Mouse (Mus musculus): ENCODE measurements at regions not wholly inside any gene's neighbourhood (a gene's known extent, or its start where the extent isn't known, plus 50 kb on each side); places are given as distances from the start of the nearest gene placed in this dataset.

- Histone ChIP-seq H3K27me3 (ENCODE audit: insufficient read depth, low read length) (no peaks in the 10 kb centered on the region), H3K9me3 (ENCODE audit: low read length) (peaks cover 11% of the 10 kb centered on the region; the same call in 1 of the 2 replicates), H3K4me1 (replicated peaks; ENCODE audit: low read depth, low read length) (no peaks in the 10 kb centered on the region), H3K4me3 (replicated peaks; ENCODE audit: low read length) (no peak overlapping the region), H3K36me3 (ENCODE audit: insufficient read depth, low read length) (no peaks in the 10 kb centered on the region)
- no peak for TF ChIP-seq NANOG (IDR thresholded peaks at IDR 0.05; ENCODE audit: borderline replicate concordance, low read length)
- TF ChIP-seq POU5F1 (IDR thresholded peaks at IDR 0.05; ENCODE audit: borderline replicate concordance, low read length) = no peak
- no peak for TF ChIP-seq CTCF (conservative IDR thresholded peaks at IDR 0.05; ENCODE audit: low read length)
Observed at GRCm38 (mm10) chr6:143690866-143691265, 523.8 kb downstream of the Etnk1 start.

DNA sequence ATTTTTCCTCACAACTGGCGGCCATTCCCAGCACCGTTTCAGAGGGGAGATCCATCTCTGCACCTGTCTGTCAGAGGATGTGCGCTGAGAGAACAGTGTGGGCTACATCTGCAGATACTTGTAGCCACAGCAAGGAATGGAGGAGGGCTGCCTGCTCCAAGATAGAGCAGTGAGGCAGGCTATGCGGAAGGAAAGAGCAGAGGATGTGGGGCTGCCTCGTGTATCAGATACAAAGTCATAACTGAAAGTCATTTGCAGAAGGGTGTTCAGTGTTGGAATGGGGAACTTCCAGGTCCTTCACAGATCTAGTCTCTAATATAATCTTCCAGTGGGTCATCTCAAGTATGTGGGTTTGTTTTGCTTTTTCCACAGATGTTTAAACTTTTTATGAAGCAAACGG lies 531.0 kb downstream of the Etnk1 start:
- H3K27me3 ChIP-seq (ENCODE audit: insufficient read depth, low read length) = no peaks in the 10 kb centered on the region
- no peak overlapping the region for H3K4me3 ChIP-seq (replicated peaks; ENCODE audit: low read length)
- no peaks in the 10 kb centered on the region for H3K36me3 ChIP-seq (ENCODE audit: insufficient read depth, low read length)
- peaks cover 8% of the 10 kb centered on the region; the same call in 1 of the 2 replicates for H3K9me3 ChIP-seq (ENCODE audit: low read length)
- H3K4me1 ChIP-seq (replicated peaks; ENCODE audit: low read depth, low read length) = no peaks in the 10 kb centered on the region
- TF ChIP-seq CTCF (conservative IDR thresholded peaks at IDR 0.05; ENCODE audit: low read length) = no peak
- no peak for TF ChIP-seq POU5F1 (IDR thresholded peaks at IDR 0.05; ENCODE audit: borderline replicate concordance, low read length)
- no peak for TF ChIP-seq NANOG (IDR thresholded peaks at IDR 0.05; ENCODE audit: borderline replicate concordance, low read length)

GRCm38 (mm10) chr6:143703984-143704383 lies 537.0 kb downstream of the Etnk1 start:
- Histone ChIP-seq H3K4me1 (replicated peaks; ENCODE audit: low read depth, low read length) (no peaks in the 10 kb centered on the region), H3K9me3 (ENCODE audit: low read length) (no peaks in the 10 kb centered on the region), H3K4me3 (replicated peaks; ENCODE audit: low read length) (no peak overlapping the region), H3K27me3 (ENCODE audit: insufficient read depth, low read length) (no peaks in the 10 kb centered on the region), H3K36me3 (ENCODE audit: insufficient read depth, low read length) (no peaks in the 10 kb centered on the region)
- no peak for TF ChIP-seq POU5F1 (IDR thresholded peaks at IDR 0.05; ENCODE audit: borderline replicate concordance, low read length)
- TF ChIP-seq NANOG (IDR thresholded peaks at IDR 0.05; ENCODE audit: borderline replicate concordance, low read length) = no peak
- TF ChIP-seq CTCF (conservative IDR thresholded peaks at IDR 0.05; ENCODE audit: low read length) = no peak

DNA sequence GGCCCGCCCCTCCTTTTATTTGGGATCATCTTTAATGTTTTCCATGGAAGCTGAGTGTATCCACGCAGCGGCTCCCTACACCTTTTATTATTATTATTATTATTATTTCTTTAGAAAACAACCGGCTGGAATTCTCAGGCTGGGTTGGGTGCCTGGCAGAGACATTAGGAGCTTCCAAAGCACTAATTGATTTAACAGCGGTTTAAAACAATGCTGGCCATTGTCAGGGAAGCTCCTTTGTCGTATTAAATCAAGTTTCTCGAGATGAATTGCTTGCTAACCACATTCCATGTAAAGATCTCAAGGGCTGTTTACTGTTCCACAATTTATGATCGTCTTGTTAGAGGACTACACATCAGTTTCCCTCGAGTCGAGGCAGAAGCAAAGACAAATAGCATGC lies 539.4 kb downstream of the Etnk1 start:
- H3K4me1 ChIP-seq (replicated peaks; ENCODE audit: low read depth, low read length) = no peaks in the 10 kb centered on the region
- H3K4me3 ChIP-seq (replicated peaks; ENCODE audit: low read length) = no peak overlapping the region
- H3K36me3 ChIP-seq (ENCODE audit: insufficient read depth, low read length) = no peaks in the 10 kb centered on the region
- TF ChIP-seq POU5F1 (IDR thresholded peaks at IDR 0.05; ENCODE audit: borderline replicate concordance, low read length) = no peak
- no peak for TF ChIP-seq NANOG (IDR thresholded peaks at IDR 0.05; ENCODE audit: borderline replicate concordance, low read length)
- no peak for TF ChIP-seq CTCF (conservative IDR thresholded peaks at IDR 0.05; ENCODE audit: low read length)
- H3K9me3 ChIP-seq (ENCODE audit: low read length) = no peaks in the 10 kb centered on the region
- no peaks in the 10 kb centered on the region for H3K27me3 ChIP-seq (ENCODE audit: insufficient read depth, low read length)

- Histone ChIP-seq H3K4me1 (replicated peaks; ENCODE audit: low read depth, low read length) (no peaks in the 10 kb centered on the region), H3K27me3 (ENCODE audit: insufficient read depth, low read length) (no peaks in the 10 kb centered on the region), H3K36me3 (ENCODE audit: insufficient read depth, low read length) (no peaks in the 10 kb centered on the region), H3K9me3 (ENCODE audit: low read length) (no peaks in the 10 kb centered on the region), H3K4me3 (replicated peaks; ENCODE audit: low read length) (no peak overlapping the region)
- TF ChIP-seq NANOG (IDR thresholded peaks at IDR 0.05; ENCODE audit: borderline replicate concordance, low read length) (no peak), CTCF (conservative IDR thresholded peaks at IDR 0.05; ENCODE audit: low read length) (no peak)
Observed at GRCm38 (mm10) chr6:143714461-143714860, 547.4 kb downstream of the Etnk1 start.

- no peaks in the 10 kb centered on the region for H3K27me3 ChIP-seq (ENCODE audit: insufficient read depth, low read length)
- H3K4me3 ChIP-seq (replicated peaks; ENCODE audit: low read length) = no peak overlapping the region
- TF ChIP-seq NANOG (IDR thresholded peaks at IDR 0.05; ENCODE audit: borderline replicate concordance, low read length) = no peak
- no peak for TF ChIP-seq CTCF (conservative IDR thresholded peaks at IDR 0.05; ENCODE audit: low read length)
- no peaks in the 10 kb centered on the region for H3K36me3 ChIP-seq (ENCODE audit: insufficient read depth, low read length)
- no peaks in the 10 kb centered on the region for H3K4me1 ChIP-seq (replicated peaks; ENCODE audit: low read depth, low read length)
- H3K9me3 ChIP-seq (ENCODE audit: low read length) = peaks cover 2% of the 10 kb centered on the region
Observed at GRCm38 (mm10) chr6:143750074-143750473, 583.1 kb downstream of the Etnk1 start.

DNA sequence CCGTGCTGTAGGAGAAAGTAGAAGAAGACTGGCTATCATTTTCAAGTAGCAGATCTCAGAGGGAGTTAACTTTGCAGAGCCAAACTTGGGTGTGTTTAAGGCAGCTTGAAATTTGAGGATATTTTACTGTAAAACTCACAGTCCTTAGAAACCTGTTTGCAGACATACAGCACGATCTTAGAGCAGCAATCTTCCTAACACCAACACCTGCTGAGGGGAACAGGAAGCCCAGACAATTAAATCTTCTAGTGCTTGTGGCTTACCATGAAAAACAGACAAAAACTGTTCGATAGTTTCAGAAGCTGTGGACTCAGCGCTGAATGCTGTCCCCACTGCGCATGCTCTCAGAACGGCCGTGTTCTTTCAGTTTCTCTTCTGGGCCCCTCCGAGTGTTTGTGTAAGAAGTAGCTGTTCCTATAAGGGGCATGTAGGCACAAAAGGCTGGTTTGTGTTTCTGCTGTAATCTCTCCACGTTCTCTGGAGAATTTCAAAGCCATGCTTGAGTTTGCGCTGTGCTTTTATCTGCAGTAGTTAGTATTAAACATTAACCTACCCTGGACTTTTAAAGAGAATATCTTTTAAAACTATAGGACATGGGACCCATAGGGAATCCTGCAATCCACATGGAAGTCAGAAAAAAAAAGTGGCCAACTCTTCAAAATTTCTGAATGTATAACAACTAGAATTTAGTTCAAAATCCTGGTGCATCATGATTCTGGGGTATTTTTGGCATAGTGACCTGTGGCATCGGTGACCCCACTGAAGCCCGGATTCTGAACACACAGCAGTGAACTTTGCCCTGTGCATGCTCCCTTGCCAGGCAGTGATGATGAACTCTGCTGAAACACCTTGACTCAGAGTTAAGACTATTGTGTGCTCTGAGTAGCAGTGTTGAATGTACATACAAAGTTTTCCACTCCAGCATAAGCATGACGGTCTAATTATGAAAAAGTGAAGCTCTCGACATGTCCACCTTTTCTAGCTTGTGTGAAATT lies 584.4 kb downstream of the Etnk1 start:
- Histone ChIP-seq H3K9me3 (ENCODE audit: low read length) (no peaks in the 10 kb centered on the region), H3K27me3 (ENCODE audit: insufficient read depth, low read length) (no peaks in the 10 kb centered on the region), H3K36me3 (ENCODE audit: insufficient read depth, low read length) (no peaks in the 10 kb centered on the region), H3K4me1 (replicated peaks; ENCODE audit: low read depth, low read length) (no peaks in the 10 kb centered on the region), H3K4me3 (replicated peaks; ENCODE audit: low read length) (no peak overlapping the region)
- TF ChIP-seq CTCF (conservative IDR thresholded peaks at IDR 0.05; ENCODE audit: low read length) (no peak), NANOG (IDR thresholded peaks at IDR 0.05; ENCODE audit: borderline replicate concordance, low read length) (no peak), POU5F1 (IDR thresholded peaks at IDR 0.05; ENCODE audit: borderline replicate concordance, low read length) (no peak)

GRCm38 (mm10) chr6:143757462-143757861 lies 590.4 kb downstream of the Etnk1 start:
- no peak overlapping the region for H3K4me3 ChIP-seq (replicated peaks; ENCODE audit: low read length)
- H3K36me3 ChIP-seq (ENCODE audit: insufficient read depth, low read length) = no peaks in the 10 kb centered on the region
- H3K4me1 ChIP-seq (replicated peaks; ENCODE audit: low read depth, low read length) = no peaks in the 10 kb centered on the region
- TF ChIP-seq POU5F1 (IDR thresholded peaks at IDR 0.05; ENCODE audit: borderline replicate concordance, low read length) (no peak), NANOG (IDR thresholded peaks at IDR 0.05; ENCODE audit: borderline replicate concordance, low read length) (no peak), CTCF (conservative IDR thresholded peaks at IDR 0.05; ENCODE audit: low read length) (no peak)
- no peaks in the 10 kb centered on the region for H3K9me3 ChIP-seq (ENCODE audit: low read length)
- no peaks in the 10 kb centered on the region for H3K27me3 ChIP-seq (ENCODE audit: insufficient read depth, low read length)
